Mouse (Mus musculus) heart, embryonic 15.5 days (tissue): ENCODE data around the gene Sun2. TPM values are rescaled to one million over a fixed set of nuclear protein-coding genes. Genes with fewer than 3 reads are reported as not detected.

Source experiments
- ATAC-seq: fragments of 200-750 bp; cut with Nextera tagmentation; replicated peaks from 2 replicates; pipeline ENCODE4 v1.8.0; 2017; ENCODE audit warnings: low read depth, moderate TSS enrichment; ENCODE audit not compliant: insufficient number of reproducible peaks, insufficient read depth, low FRiP score
- H3K27ac ChIP-seq: fragments of 300-500 bp; sonication (generic); 2 replicates; pipeline ENCODE4 v1.5.1; 2015; ENCODE audit warnings: mild to moderate bottlenecking, inconsistent platforms
- H3K27me3 ChIP-seq: fragments of 300-500 bp; sonication (generic); 2 replicates; pipeline ENCODE4 v1.6.1; 2015; ENCODE audit warnings: inconsistent platforms
- H3K36me3 ChIP-seq: fragments of 300-500 bp; sonication (generic); 2 replicates; pipeline ENCODE4 v1.6.1; 2015; ENCODE audit warnings: mild to moderate bottlenecking, inconsistent platforms
- H3K4me1 ChIP-seq: fragments of 300-500 bp; sonication (generic); replicated peaks from 2 replicates; pipeline ENCODE4 v1.6.1; 2015; ENCODE audit warnings: inconsistent platforms
- H3K4me2 ChIP-seq: fragments of 300-500 bp; sonication (generic); 2 replicates; pipeline ENCODE4 v1.6.1; 2015; ENCODE audit warnings: inconsistent platforms, mild to moderate bottlenecking, moderate library complexity
- H3K4me3 ChIP-seq: fragments of 300-500 bp; sonication (generic); 2 replicates; pipeline ENCODE4 v1.5.1; 2015; ENCODE audit warnings: mild to moderate bottlenecking, inconsistent platforms
- H3K9ac ChIP-seq: fragments of 300-500 bp; sonication (generic); 2 replicates; pipeline ENCODE4 v1.6.1; 2015; ENCODE audit warnings: mild to moderate bottlenecking, inconsistent platforms
- H3K9me3 ChIP-seq: fragments of 300-500 bp; sonication (generic); replicated peaks from 2 replicates; pipeline ENCODE4 v1.6.1; 2016; ENCODE audit warnings: inconsistent platforms
- WGBS: fragments of 180-500 bp; shearing (Covaris S2); methylation state at CpG from one replicate; pipeline ENCODE4 v1.1.7; 2015; ENCODE audit warnings: mixed read lengths; 5-methylcytosine and 5-hydroxymethylcytosine counted together
- polyA plus RNA-seq: library from polyadenylated mRNA; unstranded; fragments of >200 nt; fragmentation: Nextera tagmentation; extraction: Ambion mirVana; gene quantifications from 2 replicates; pipeline ENCODE4 v1.2.1, GENCODE M21; 2015

Gene Sun2
- polyA plus RNA-seq, 1 experiment from 2014 or later = 4.7 TPM

GRCm38 (mm10) chr15:79753873-79754272, 11.5 kb upstream of the Sun2 start:
- Histone ChIP-seq H3K36me3 (no peaks in the 10 kb centered on the region), H3K9me3 (no peaks in the 10 kb centered on the region), H3K4me1 (peaks cover 10% of the 10 kb centered on the region), H3K9ac (no peak overlapping the region), H3K4me2 (no peak overlapping the region), H3K4me3 (no peak overlapping the region), H3K27me3 (no peaks in the 10 kb centered on the region), H3K27ac (no peak overlapping the region)
- no peak for ATAC-seq
- WGBS = 58% methylated on average over 4 of the region's 4 CpGs

GRCm38 (mm10) chr15:79753420-79753752, 11.1 kb upstream of the Sun2 start:
- no peak overlapping the region for H3K9ac ChIP-seq
- H3K4me3 ChIP-seq = no peak overlapping the region
- WGBS = 91% methylated on average over 3 of the region's 3 CpGs
- H3K9me3 ChIP-seq = no peaks in the 10 kb centered on the region
- H3K27me3 ChIP-seq = no peaks in the 10 kb centered on the region
- H3K4me1 ChIP-seq = peaks cover 10% of the 10 kb centered on the region
- no peak for ATAC-seq
- H3K4me2 ChIP-seq = no peak overlapping the region
- H3K36me3 ChIP-seq = no peaks in the 10 kb centered on the region
- no peak overlapping the region for H3K27ac ChIP-seq

- Histone ChIP-seq H3K27me3 (no peaks in the 10 kb centered on the region), H3K4me3 (no peak overlapping the region), H3K9ac (no peak overlapping the region), H3K4me1 (peaks cover 10% of the 10 kb centered on the region), H3K36me3 (no peaks in the 10 kb centered on the region), H3K4me2 (no peak overlapping the region), H3K27ac (no peak overlapping the region), H3K9me3 (no peaks in the 10 kb centered on the region)
- WGBS = 17% methylated on average over 11 of the region's 11 CpGs
- no peak for ATAC-seq
Measured at GRCm38 (mm10) chr15:79752742-79753419, 10.5 kb upstream of the Sun2 start.

GRCm38 (mm10) chr15:79751772-79752171, 9.4 kb upstream of the Sun2 start:
- no peak overlapping the region for H3K4me3 ChIP-seq
- no peak overlapping the region for H3K27ac ChIP-seq
- H3K9me3 ChIP-seq = no peaks in the 10 kb centered on the region
- H3K4me1 ChIP-seq = peaks cover 8% of the 10 kb centered on the region
- no peak for ATAC-seq
- H3K36me3 ChIP-seq = no peaks in the 10 kb centered on the region
- no peaks in the 10 kb centered on the region for H3K27me3 ChIP-seq
- whole genome bisulfite sequencing = 79% methylated on average over 17 of the region's 17 CpGs
- H3K4me2 ChIP-seq = no peak overlapping the region
- H3K9ac ChIP-seq = no peak overlapping the region

GRCm38 (mm10) chr15:79750266-79750665, 7.9 kb upstream of the Sun2 start:
- no peaks in the 10 kb centered on the region for H3K36me3 ChIP-seq
- H3K9ac ChIP-seq = no peak overlapping the region
- 84% methylated on average over 8 of the region's 8 CpGs for WGBS
- H3K27me3 ChIP-seq = no peaks in the 10 kb centered on the region
- H3K9me3 ChIP-seq = no peaks in the 10 kb centered on the region
- H3K4me2 ChIP-seq = no peak overlapping the region
- ATAC-seq = no peak
- H3K27ac ChIP-seq = no peak overlapping the region
- H3K4me1 ChIP-seq = peaks cover 2% of the 10 kb centered on the region
- H3K4me3 ChIP-seq = no peak overlapping the region

GRCm38 (mm10) chr15:79749162-79749561, 6.8 kb upstream of the Sun2 start:
- Histone ChIP-seq H3K4me3 (no peak overlapping the region), H3K27me3 (no peaks in the 10 kb centered on the region), H3K4me2 (no peak overlapping the region), H3K9me3 (no peaks in the 10 kb centered on the region), H3K27ac (no peak overlapping the region), H3K36me3 (no peaks in the 10 kb centered on the region), H3K4me1 (peaks cover 6% of the 10 kb centered on the region), H3K9ac (no peak overlapping the region)
- WGBS = 89% methylated on average over 7 of the region's 7 CpGs
- ATAC-seq = no peak

- Histone ChIP-seq H3K9ac (no peak overlapping the region), H3K36me3 (no peaks in the 10 kb centered on the region)
Measured at GRCm38 (mm10) chr15:79747998-79748397, 5.7 kb upstream of the Sun2 start.

GRCm38 (mm10) chr15:79745883-79746282, 3.5 kb upstream of the Sun2 start:
- no peaks in the 10 kb centered on the region for H3K9me3 ChIP-seq
- no peaks in the 10 kb centered on the region for H3K36me3 ChIP-seq
- H3K9ac ChIP-seq = no peak overlapping the region
- H3K4me1 ChIP-seq = peaks cover 16% of the 10 kb centered on the region
- no peak overlapping the region for H3K4me2 ChIP-seq
- no peaks in the 10 kb centered on the region for H3K27me3 ChIP-seq
- no peak overlapping the region for H3K27ac ChIP-seq
- ATAC-seq = no peak
- H3K4me3 ChIP-seq = no peak overlapping the region
- 81% methylated on average over 5 of the region's 5 CpGs for WGBS

More at GRCm38 (mm10) chr15:79747998-79748397, 5.7 kb upstream of the Sun2 start:
- Histone ChIP-seq H3K9me3 (no peaks in the 10 kb centered on the region), H3K4me1 (peaks cover 5% of the 10 kb centered on the region), H3K4me3 (no peak overlapping the region), H3K4me2 (no peak overlapping the region), H3K27me3 (no peaks in the 10 kb centered on the region), H3K27ac (no peak overlapping the region)
- ATAC-seq = 0 out of 2 replicates have a peak, but pooled peaks have one; percentile 7
- 58% methylated on average over 11 of the region's 11 CpGs for WGBS

GRCm38 (mm10) chr15:79745312-79745711, 3.0 kb upstream of the Sun2 start:
- WGBS = 78% methylated on average over 10 of the region's 10 CpGs
- H3K27me3 ChIP-seq = no peaks in the 10 kb centered on the region
- no peak overlapping the region for H3K27ac ChIP-seq
- peaks cover 21% of the 10 kb centered on the region for H3K4me1 ChIP-seq
- H3K36me3 ChIP-seq = no peaks in the 10 kb centered on the region
- H3K9me3 ChIP-seq = no peaks in the 10 kb centered on the region
- no peak overlapping the region for H3K9ac ChIP-seq
- no peak overlapping the region for H3K4me2 ChIP-seq
- H3K4me3 ChIP-seq = no peak overlapping the region
- no peak for ATAC-seq

- ATAC-seq = no peak
- Histone ChIP-seq H3K9me3 (no peaks in the 10 kb centered on the region), H3K9ac (no peak overlapping the region), H3K4me3 (no peak overlapping the region), H3K27me3 (no peaks in the 10 kb centered on the region), H3K4me1 (peaks cover 27% of the 10 kb centered on the region), H3K27ac (no peak overlapping the region), H3K4me2 (no peak overlapping the region), H3K36me3 (no peaks in the 10 kb centered on the region)
- WGBS = 68% methylated on average over 8 of the region's 8 CpGs
Measured at GRCm38 (mm10) chr15:79744742-79745141, 2.4 kb upstream of the Sun2 start.

GRCm38 (mm10) chr15:79744001-79744400, 1.7 kb upstream of the Sun2 start:
- H3K4me2 ChIP-seq = no peak overlapping the region
- 90% methylated on average over 11 of the region's 11 CpGs for WGBS

GRCm38 (mm10) chr15:79742706-79743023, 329 bp upstream of the Sun2 start:
- Histone ChIP-seq H3K36me3 (peaks cover 18% of the 10 kb centered on the region), H3K27me3 (no peaks in the 10 kb centered on the region), H3K9ac (peak overlapping the region; percentile 90), H3K4me1 (peaks cover 43% of the 10 kb centered on the region), H3K4me3 (peak overlapping the region; percentile 93), H3K27ac (peak overlapping the region; percentile 88), H3K9me3 (no peaks in the 10 kb centered on the region), H3K4me2 (peak overlapping the region; percentile 90)
- ATAC-seq = no peak; the same call in 1 of the 2 replicates
- WGBS = under 1% methylated on average over 23 of the region's 23 CpGs

More at GRCm38 (mm10) chr15:79744001-79744400, 1.7 kb upstream of the Sun2 start:
- Histone ChIP-seq H3K36me3 (peaks cover 4% of the 10 kb centered on the region; the same call in 1 of the 2 replicates), H3K27me3 (no peaks in the 10 kb centered on the region), H3K27ac (no peak overlapping the region), H3K9ac (no peak overlapping the region), H3K4me1 (peaks cover 34% of the 10 kb centered on the region), H3K9me3 (no peaks in the 10 kb centered on the region), H3K4me3 (no peak overlapping the region)
- ATAC-seq = no peak
